Mouse (Mus musculus): ENCODE results near the gene Cxcr5. TPM values are rescaled to one million over a fixed set of nuclear protein-coding genes. Genes with fewer than 3 reads are reported as not detected.

Gene Cxcr5
- polyA plus RNA-seq (2017; shearing (Covaris generic)) = 257 TPM

DNA sequence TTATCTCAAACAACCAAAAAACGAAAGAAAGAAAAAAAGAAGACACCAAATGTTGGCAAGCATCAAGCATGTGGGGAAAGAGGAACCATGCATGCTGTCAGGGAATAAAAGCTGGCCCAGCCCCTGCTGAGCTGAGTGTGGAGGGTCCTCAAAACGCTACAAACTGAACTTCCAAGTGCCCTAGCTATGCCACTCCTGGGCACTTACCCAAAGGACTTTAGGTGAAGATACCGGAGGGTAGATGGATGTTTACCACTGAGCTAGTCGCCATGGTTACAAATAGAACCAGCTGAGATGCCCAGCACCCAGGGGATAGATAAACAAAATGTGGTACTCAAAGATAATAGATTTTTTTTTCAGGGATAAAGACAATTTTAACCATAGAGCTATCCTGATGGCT, at the start of gene Cxcr5:
Gene Cxcr5 (minus strand): TSS at position 281 of the 400 bp plus-strand sequence.

GRCm38 (mm10) chr9:44604779-44605615, 43.3 kb upstream of the Cxcr5 start, which contains the start of gene Ddx6:
Gene Ddx6 (plus strand): TSS chr9:44604892.

GRCm38 (mm10) chr9:44482552-44482951, 79.1 kb downstream of the Cxcr5 start, which contains the start of gene Bcl9l:
Gene Bcl9l (plus strand): TSS chr9:44482825.

Other genes with a start within 250 kb of the Cxcr5 start
- 12.7 TPM for gene C2cd2l, start 241.6 kb downstream of the Cxcr5 start, polyA plus RNA-seq (2017; shearing (Covaris generic))
- 8.7 TPM for gene Dpagt1, start 235.9 kb downstream of the Cxcr5 start, polyA plus RNA-seq (2017; shearing (Covaris generic))
- gene H2afx, start 227.2 kb downstream of the Cxcr5 start, polyA plus RNA-seq (2017; shearing (Covaris generic)) = 61.7 TPM
- gene Hmbs, start 217.6 kb downstream of the Cxcr5 start, polyA plus RNA-seq (2017; shearing (Covaris generic)) = 14.8 TPM
- 50.0 TPM for gene Vps11, start 200.2 kb downstream of the Cxcr5 start, polyA plus RNA-seq (2017; shearing (Covaris generic))
- gene Hyou1, start 182.4 kb downstream of the Cxcr5 start, polyA plus RNA-seq (2017; shearing (Covaris generic)) = 15.7 TPM
- 13.6 TPM for gene Slc37a4, start 165.0 kb downstream of the Cxcr5 start, polyA plus RNA-seq (2017; shearing (Covaris generic))
- gene Rps25, start 154.7 kb downstream of the Cxcr5 start, polyA plus RNA-seq (2017; shearing (Covaris generic)) = 2,034 TPM
- 90.9 TPM for gene Trappc4, start 154.3 kb downstream of the Cxcr5 start, polyA plus RNA-seq (2017; shearing (Covaris generic))
- gene Ccdc84, start 143.3 kb downstream of the Cxcr5 start, polyA plus RNA-seq (2017; shearing (Covaris generic)) = 44.8 TPM
- gene Foxr1, start 120.7 kb downstream of the Cxcr5 start, polyA plus RNA-seq (2017; shearing (Covaris generic)) = 0.71 TPM
- not detected for gene Upk2, start 106.9 kb downstream of the Cxcr5 start, polyA plus RNA-seq (2017; shearing (Covaris generic))
- gene Bcl9l, start 79.1 kb downstream of the Cxcr5 start, polyA plus RNA-seq (2017; shearing (Covaris generic)) = 20.8 TPM
- 62.2 TPM for gene Ddx6, start 43.0 kb upstream of the Cxcr5 start, polyA plus RNA-seq (2017; shearing (Covaris generic))
- not detected for gene Treh, start 111.4 kb upstream of the Cxcr5 start, polyA plus RNA-seq (2017; shearing (Covaris generic))
- 1.6 TPM for gene Phldb1, start 173.3 kb upstream of the Cxcr5 start, polyA plus RNA-seq (2017; shearing (Covaris generic))
- 144 TPM for gene Arcn1, start 206.0 kb upstream of the Cxcr5 start, polyA plus RNA-seq (2017; shearing (Covaris generic))
- gene Ift46, start 206.0 kb upstream of the Cxcr5 start, polyA plus RNA-seq (2017; shearing (Covaris generic)) = 19.4 TPM
- not detected for gene Tmem25, start 237.4 kb upstream of the Cxcr5 start, polyA plus RNA-seq (2017; shearing (Covaris generic))
- gene Ttc36, start 241.2 kb upstream of the Cxcr5 start, polyA plus RNA-seq (2017; shearing (Covaris generic)) = not detected